Mouse (Mus musculus) liver (tissue): ENCODE measurements around the gene Sh3bp2.

Experiments used
- DNase-seq: peaks from one replicate; pipeline ENCODE4 v3.0.0-alpha.2; 2020; ENCODE audit warnings: mixed read lengths

Sh3bp2 gene

GRCm38 (mm10) chr5:34525663-34526476, at the start of gene Sh3bp2:
Gene Sh3bp2, plus strand, starts transcription at chr5:34525838.
- peak; percentile 99 for DNase-seq

DNA sequence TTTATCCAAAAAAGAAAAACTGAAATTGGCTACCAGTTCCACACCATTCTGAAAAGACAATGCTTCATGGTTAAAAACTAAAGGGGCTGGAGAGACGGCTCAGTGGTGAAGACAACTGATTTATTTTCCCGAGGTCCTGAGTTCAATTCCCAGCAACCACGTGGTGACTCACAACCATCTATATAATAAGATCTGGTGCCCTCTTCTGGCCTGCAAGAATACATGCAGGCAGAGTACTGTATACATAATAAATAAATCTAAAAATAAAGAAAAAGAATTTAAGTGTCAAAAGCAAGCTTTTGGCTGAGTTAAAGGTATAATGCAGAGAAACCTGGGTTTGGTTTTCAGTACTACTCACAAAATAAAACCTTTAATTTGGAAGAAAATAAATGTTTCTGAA, 44.7 kb upstream of the Sh3bp2 start:
- no peak for DNase-seq

DNA sequence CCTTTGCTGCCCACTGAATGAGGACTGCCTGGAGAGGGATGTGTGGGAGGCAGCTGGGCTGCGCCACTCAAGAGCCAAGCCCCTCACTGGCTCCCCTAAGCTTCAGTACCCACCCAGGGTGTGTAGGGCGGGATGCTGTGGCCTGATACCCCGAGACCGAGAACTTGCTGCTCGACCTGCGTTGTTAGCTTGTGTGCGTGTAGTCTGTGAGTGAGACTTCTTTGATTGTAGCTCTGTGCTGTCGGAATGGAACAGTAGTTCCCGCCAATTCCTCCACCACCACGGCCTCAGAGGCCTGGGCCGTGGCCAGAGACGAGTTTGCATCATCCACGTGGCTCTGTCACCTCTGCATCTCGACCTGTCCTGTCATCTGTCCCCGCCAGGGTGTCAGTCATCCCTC, 39.9 kb upstream of the Sh3bp2 start:
- no peak for DNase-seq

DNA sequence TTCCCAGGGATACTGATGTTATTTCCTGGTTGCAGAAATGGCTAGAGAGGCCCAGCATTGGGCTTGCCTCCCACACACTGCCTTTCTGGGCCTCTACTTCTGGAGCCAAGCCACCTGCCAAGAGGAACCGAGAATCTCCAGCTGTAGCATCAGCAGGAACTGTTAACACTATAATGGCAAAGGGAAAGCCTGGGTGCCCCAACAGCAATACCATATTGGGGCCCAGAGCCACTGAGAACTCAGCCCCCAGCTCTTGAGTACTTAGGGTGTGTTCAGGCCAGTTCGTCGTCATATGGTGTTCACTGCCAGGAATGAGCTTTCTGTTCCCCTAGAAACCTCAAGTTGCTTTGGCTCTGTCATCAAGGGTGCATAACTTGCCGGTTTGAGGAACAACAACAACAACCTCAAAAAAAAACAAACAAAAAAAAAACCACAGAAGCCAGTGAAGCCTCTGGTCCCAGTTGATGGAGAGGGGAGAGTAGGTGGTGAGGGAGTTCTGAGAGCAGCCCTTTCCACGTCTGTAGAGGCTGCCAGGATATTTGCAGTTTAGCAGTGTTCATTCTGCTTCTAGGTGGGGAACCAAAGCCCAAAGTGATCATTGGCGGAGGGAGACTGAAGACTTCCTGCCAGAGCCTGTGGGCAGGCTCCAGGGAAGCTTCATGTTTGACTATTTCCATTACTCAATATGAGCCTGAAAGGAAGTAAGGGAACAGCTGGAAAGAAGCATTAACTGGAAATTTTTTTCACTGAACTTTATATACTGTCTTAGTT, 38.1 kb upstream of the Sh3bp2 start:
- DNase-seq, result no peak

DNA sequence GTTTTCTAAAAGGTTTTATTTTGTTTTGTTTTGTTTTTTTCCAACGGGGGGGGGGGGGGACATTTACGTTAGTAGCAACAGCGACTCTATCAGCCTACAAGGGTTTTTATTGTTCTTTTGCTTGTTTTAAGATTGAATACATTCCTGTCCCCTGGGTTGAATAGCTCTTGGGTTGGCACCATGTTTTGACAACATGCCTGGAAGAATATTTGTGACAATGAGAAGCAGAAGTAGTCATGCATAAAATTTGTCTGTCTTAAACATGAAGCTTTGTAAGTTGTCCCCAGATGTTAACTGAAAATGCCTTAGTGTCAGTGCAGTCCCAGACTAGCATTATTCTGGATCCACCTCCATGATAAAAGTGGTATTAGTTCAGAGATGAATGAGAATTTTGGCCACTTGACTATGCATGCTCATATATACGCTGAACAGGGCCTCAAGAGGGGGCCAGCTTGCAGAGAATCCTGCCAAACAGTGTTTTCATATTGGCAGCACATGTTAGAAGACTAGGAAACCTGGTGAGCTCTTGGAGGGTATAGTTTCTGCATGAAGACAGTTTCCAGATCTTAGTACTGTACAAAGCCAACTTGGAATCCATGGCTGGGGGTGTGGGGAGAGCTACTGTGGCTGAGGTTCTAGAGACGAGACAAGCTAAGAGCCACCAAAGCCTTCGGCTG, 36.8 kb upstream of the Sh3bp2 start:
- no peak for DNase-seq

- DNase-seq, result no peak
These were observed 36.2 kb upstream of the Sh3bp2 start for GRCm38 (mm10) chr5:34489418-34489787.

GRCm38 (mm10) chr5:34496745-34497144, 28.9 kb upstream of the Sh3bp2 start:
- no peak for DNase-seq

DNA sequence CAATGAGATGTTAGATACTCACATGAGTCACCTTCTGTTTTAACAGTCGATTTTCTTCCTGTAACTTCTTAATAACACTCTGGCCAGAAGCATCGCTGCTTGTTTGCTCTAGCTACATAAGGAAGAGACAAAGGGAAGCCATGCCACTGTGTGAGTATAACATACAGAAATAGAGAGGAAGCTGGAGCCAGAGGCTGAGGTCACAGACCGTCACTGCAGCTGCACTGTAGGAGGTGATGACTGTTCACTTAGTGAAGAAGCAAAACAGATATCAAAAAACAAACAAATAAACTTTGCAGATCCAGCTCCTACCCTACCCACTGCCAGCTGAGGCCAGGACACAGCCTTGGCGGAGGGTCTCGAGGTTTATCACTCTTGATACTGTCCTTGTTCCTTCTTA, 24.8 kb upstream of the Sh3bp2 start:
- DNase-seq, result no peak

GRCm38 (mm10) chr5:34501588-34501987, 24.1 kb upstream of the Sh3bp2 start:
- no peak for DNase-seq

DNA sequence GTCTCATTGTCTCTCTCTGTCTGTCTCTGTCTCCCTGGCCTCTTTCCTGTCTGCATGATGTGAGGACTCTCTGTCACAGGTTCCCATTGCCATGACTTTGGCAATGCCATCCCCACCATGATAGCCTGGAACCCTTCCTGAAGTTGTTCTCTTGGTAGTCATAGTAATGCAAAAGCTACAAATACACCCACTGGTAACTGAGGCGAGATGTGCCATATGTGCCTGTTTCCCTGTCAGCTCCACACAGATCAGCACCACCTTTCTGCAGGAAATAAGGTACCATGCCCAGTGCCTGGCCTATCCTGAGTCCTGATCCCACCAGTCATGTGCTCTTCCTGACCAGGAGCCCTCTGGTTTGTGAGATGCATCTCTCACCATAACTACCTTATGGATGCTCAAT, 23.2 kb upstream of the Sh3bp2 start:
- no peak for DNase-seq

DNA sequence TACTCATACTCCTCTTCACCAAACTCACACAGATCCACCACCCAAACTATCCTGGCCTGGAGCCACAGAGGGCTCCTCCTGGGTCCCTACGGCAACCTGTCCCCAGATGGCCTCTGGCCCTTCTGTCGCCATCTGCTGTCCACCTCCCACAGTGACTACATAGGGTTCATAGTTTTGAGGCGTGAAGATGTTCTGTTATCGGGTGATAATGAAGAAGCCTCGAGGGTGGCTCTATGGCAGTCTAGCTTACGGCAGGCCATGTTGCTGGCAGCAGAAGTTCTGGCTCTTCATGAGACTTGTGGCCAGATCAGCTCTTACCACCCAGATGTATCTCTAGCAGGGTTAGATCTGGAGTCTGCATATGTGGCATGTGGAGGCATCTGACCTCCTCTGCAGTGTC, 22.8 kb upstream of the Sh3bp2 start:
- DNase-seq, result no peak

DNA sequence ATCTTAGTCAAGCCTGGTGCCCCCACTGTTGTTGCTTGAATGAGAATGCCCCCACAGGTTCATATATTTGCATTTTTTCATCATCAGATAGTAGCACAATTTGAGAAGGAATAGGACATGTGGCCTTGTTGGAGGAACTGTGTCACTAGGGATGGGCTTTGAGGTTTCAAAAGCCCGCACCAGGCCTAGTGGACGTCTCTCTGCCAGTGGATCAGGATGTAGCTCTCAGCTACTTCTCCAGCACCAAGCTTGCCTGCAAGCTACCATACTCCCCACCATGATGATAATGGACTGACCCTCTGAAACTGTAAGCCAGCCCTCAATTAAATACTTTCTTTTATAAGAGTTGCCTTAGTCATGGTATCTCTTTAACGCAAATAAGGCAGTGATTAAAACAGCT, 13.2 kb upstream of the Sh3bp2 start:
- DNase-seq, result no peak

DNA sequence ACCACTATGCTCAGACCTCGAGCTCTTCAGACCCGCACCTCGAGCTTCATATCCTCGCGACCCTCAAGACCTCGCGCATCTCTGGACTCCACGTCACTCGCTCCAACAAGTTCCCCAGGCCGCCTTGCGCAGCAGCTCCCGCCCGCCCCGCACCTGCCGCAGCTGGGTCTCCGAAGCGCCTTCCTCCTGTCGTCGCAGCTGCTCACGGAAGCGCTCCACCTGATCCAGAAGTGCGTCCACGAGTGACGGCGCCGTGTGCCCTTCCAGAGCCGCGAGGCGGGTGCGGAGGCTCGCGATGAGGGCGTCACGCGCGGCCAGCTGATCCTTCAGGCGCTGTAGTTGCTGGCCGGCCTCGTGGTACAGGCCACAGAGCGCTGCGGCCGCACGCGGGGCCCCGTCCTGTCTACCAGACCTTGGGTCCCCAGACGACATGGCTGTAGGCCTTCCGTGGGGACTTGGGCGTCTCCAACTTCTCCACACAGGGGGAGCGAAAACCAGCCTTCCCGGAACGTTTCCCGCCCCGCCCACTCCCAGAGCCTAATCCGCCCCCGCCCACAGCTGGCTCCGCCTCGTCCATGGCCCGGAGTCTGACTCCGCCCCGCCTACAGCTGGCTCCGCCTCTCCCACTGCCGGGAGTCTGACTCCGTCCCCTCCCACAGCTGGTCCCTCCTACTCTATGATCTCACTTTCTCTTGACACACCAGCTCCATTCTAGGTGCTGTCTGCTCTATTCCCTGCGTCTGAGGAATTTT, 12.0 kb upstream of the Sh3bp2 start, which contains the start of gene Tnip2:
Gene Tnip2, minus strand, starts transcription at position 526 of the 752 bp plus-strand sequence.
- DNase-seq, result peak; percentile 99

- DNase-seq, result no peak
These were observed 11.4 kb upstream of the Sh3bp2 start for GRCm38 (mm10) chr5:34514218-34514566.

DNA sequence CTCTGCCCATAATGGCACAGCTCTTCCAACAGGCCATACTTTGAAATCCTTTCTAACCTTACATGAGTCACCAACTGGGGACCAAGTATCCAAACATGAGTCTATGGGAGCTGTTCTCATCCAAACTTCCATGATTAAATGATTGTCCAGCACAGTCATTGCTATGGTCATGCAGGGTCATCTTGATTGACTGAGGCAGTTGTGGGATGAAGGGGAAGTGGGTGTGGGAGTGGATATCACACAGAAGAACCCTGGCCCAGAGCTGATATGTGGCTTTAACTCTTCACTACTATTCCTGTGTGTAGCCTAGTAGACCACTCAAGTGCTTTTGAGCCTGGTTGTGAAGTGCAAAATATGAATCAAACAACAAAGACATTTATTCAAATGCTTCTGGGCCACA, 10.5 kb upstream of the Sh3bp2 start:
- no peak for DNase-seq

DNA sequence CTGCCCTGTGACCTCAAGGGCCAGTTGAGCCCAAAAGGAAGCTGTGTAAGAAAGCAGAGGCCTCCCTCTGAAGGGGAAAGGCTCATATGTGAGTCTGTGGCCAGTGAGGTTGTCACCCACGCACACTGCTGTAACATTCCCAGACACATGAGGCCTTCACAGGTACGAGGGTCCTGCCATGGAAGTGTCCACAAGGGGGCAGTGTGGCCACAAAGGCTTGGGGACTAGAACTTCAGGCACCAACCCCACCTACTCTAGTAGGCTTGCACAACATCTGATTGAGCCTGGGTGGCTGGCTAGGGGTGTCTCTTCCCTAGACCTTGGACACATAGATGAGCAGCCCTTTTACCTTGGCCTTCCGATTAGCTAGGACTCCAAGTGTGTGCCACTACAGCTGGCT, 7.7 kb upstream of the Sh3bp2 start:
- DNase-seq, result peak; percentile 89

DNA sequence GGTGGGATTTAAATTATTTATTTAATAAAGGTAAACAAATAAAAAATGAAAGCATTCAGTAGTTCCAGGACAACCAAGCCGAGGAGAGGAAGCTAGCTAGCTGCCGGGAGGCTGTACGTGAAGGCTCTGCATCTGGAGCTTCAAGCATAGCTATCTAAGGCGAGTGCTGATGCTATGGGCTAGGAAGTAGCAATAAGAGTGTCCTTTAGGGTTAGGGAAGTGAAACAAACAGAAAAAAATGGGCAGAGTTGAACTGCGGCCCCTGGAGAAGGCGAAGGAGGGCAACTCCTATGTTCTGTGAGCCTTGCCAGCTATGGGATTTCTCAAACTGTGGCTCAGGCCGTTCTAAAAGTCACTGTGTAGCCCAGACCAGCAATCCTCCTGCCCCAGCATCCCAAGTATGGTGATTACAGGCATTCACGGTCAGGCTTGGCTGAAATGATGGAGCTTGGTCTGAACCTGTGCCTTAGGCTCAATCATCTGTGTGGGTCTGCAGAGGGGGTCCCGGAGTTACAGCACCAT, 6.2 kb upstream of the Sh3bp2 start:
- no peak for DNase-seq

- DNase-seq, result peak; percentile 41
These were observed 5.0 kb upstream of the Sh3bp2 start for GRCm38 (mm10) chr5:34520458-34521209.

DNA sequence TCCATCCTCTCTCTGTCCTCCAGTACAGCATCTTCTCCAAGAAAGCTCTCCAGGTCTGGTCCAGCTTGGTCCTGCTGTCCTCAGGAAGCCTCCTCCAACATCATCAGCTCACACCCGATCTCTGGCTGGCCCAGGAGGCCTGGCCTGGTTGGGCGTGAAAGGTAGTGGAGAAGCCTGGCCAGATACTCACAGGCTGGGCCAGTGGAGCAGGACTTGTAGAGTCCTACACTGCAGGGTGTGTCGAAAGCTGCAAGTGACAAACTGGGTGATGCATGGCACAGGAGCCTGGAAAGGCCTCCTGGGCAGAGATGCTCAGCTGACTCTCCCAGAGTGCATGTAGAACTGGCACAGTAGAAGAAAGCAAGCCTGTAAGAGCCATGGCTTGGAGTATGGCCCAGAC, 4.3 kb upstream of the Sh3bp2 start:
- DNase-seq, result no peak

- DNase-seq, result no peak
These were observed 1.6 kb upstream of the Sh3bp2 start for GRCm38 (mm10) chr5:34523958-34524485.

GRCm38 (mm10) chr5:34524511-34524910, 1.1 kb upstream of the Sh3bp2 start:
- DNase-seq, result no peak

GRCm38 (mm10) chr5:34526477-34526775, 788 bp downstream of the Sh3bp2 start:
- DNase-seq, result no peak
